Mouse (Mus musculus) embryonic facial prominence, embryonic 15.5 days (tissue): ENCODE results near the gene Rab5b. TPM values are rescaled to one million over a fixed set of nuclear protein-coding genes. Genes with fewer than 3 reads are reported as not detected.

Source experiments
- ATAC-seq: fragments of 200-750 bp; cut with Nextera tagmentation; 2 replicates; pipeline ENCODE4 v1.8.0; 2017; ENCODE audit warnings: low read depth, moderate TSS enrichment; ENCODE audit not compliant: insufficient number of reproducible peaks, low FRiP score, low TSS enrichment
- H3K27ac ChIP-seq: fragments of 300-500 bp; sonication (generic); replicated peaks from 2 replicates; pipeline ENCODE4 v1.5.1; 2015; ENCODE audit warnings: mild to moderate bottlenecking, inconsistent platforms
- H3K27me3 ChIP-seq: fragments of 300-500 bp; sonication (generic); 2 replicates; pipeline ENCODE4 v1.6.1; 2015; ENCODE audit warnings: inconsistent platforms
- H3K36me3 ChIP-seq: fragments of 300-500 bp; sonication (generic); 2 replicates; pipeline ENCODE4 v1.6.1; 2015; ENCODE audit warnings: mild to moderate bottlenecking, inconsistent platforms
- H3K4me1 ChIP-seq: fragments of 300-500 bp; sonication (generic); 2 replicates; pipeline ENCODE4 v1.6.1; 2015; ENCODE audit warnings: inconsistent platforms
- H3K4me2 ChIP-seq: fragments of 300-500 bp; sonication (generic); replicated peaks from 2 replicates; pipeline ENCODE4 v1.6.1; 2015; ENCODE audit warnings: mild to moderate bottlenecking, inconsistent platforms
- H3K4me3 ChIP-seq: fragments of 300-500 bp; sonication (generic); replicated peaks from 2 replicates; pipeline ENCODE4 v1.5.1; 2015; ENCODE audit warnings: mild to moderate bottlenecking, inconsistent platforms
- H3K9ac ChIP-seq: fragments of 300-500 bp; sonication (generic); 2 replicates; pipeline ENCODE4 v1.6.1; 2015; ENCODE audit warnings: inconsistent platforms
- H3K9me3 ChIP-seq: fragments of 300-500 bp; sonication (generic); replicated peaks from 2 replicates; pipeline ENCODE4 v1.6.1; 2016; ENCODE audit warnings: inconsistent platforms
- WGBS: fragments of 180-500 bp; shearing (Covaris S2); methylation state at CpG from one replicate; pipeline ENCODE4 v1.1.7; 2015; 5-methylcytosine and 5-hydroxymethylcytosine counted together
- polyA plus RNA-seq: library from polyadenylated mRNA; unstranded; fragments of >200 nt; fragmentation: Nextera tagmentation; extraction: Ambion mirVana; gene quantifications from 2 replicates; pipeline ENCODE4 v1.2.1, GENCODE M21; 2015

Gene Rab5b
- polyA plus RNA-seq, 1 experiment from 2014 or later, result 97.4 TPM

GRCm38 (mm10) chr10:128699006-128699405, 2.9 kb upstream of the Rab5b start:
- Histone ChIP-seq H3K9ac (no peak overlapping the region), H3K27ac (no peak overlapping the region), H3K4me3 (no peak overlapping the region), H3K4me1 (peaks cover 31% of the 10 kb centered on the region), H3K9me3 (no peaks in the 10 kb centered on the region), H3K27me3 (no peaks in the 10 kb centered on the region), H3K4me2 (no peak overlapping the region), H3K36me3 (peaks cover 50% of the 10 kb centered on the region)
- ATAC-seq, result no peak
- WGBS, result 81% methylated on average over 5 of the region's 5 CpGs

GRCm38 (mm10) chr10:128697072-128697725, 1.1 kb upstream of the Rab5b start:
- peaks cover 13% of the 10 kb centered on the region; the same call in 1 of the 2 replicates for H3K4me1 ChIP-seq
- peak overlapping the region; percentile 82 for H3K27ac ChIP-seq
- H3K4me3 ChIP-seq, result peak overlapping the region; percentile 95
- peak overlapping the region; percentile 69 for H3K4me2 ChIP-seq
- 79% methylated on average over 6 of the region's 6 CpGs for WGBS
- H3K36me3 ChIP-seq, result peaks cover 41% of the 10 kb centered on the region
- no peaks in the 10 kb centered on the region for H3K9me3 ChIP-seq
- no peaks in the 10 kb centered on the region for H3K27me3 ChIP-seq
- no peak overlapping the region for H3K9ac ChIP-seq
- ATAC-seq, result no peak

DNA sequence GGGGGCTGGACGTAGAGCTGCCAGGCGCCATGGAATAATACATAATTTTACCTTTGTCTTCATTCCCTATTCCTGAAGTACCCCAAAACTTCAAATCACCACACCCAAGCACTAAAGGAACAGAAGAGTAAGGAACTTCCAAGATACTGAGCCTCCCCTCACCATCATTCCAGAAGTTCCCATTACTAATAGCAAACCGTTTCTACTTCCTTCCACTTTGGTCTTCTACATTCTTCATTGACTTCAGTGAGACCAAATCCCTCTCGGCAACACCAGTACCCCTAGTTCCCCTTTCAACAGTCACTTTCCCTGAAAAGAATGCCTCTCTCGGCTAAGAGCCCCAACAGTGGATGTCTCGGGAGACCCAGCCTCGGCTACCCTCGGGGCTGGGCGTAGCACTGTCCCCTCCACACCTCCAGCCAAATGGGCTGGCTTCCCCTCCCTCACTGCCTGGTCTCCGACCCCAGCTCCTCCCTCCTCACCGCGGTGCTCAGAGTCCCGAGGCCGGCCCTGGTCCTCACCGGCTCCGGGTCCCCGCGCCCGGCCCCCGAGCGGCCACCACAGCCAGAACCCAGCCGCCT, 563 bp downstream of the Rab5b start:
- Histone ChIP-seq H3K9ac (peak overlapping the region; percentile 86), H3K4me1 (peaks cover 12% of the 10 kb centered on the region; the same call in 1 of the 2 replicates), H3K4me2 (peak overlapping the region; percentile 57), H3K36me3 (peaks cover 27% of the 10 kb centered on the region), H3K9me3 (no peaks in the 10 kb centered on the region), H3K4me3 (peak overlapping the region; percentile 95), H3K27me3 (no peaks in the 10 kb centered on the region), H3K27ac (peak overlapping the region; percentile 98)
- WGBS, result under 1% methylated on average over 22 of the region's 22 CpGs
- ATAC-seq, result no peak

GRCm38 (mm10) chr10:128674469-128675008, 21.5 kb downstream of the Rab5b start:
- H3K4me3 ChIP-seq, result peak overlapping the region; percentile 64
- no peaks in the 10 kb centered on the region for H3K9me3 ChIP-seq
- peak overlapping the region; percentile 37; the same call in 1 of the 2 replicates for H3K9ac ChIP-seq
- no peak for ATAC-seq
- peaks cover 11% of the 10 kb centered on the region for H3K4me1 ChIP-seq
- H3K27me3 ChIP-seq, result no peaks in the 10 kb centered on the region
- H3K4me2 ChIP-seq, result peak overlapping the region; percentile 81
- H3K36me3 ChIP-seq, result peaks cover 19% of the 10 kb centered on the region
- WGBS, result under 1% methylated on average over 9 of the region's 9 CpGs
- H3K27ac ChIP-seq, result peak overlapping the region; percentile 58

- peaks cover 11% of the 10 kb centered on the region for H3K4me1 ChIP-seq
- H3K27me3 ChIP-seq, result no peaks in the 10 kb centered on the region
- 1% methylated on average over 60 of the region's 60 CpGs for WGBS
- H3K4me2 ChIP-seq, result peak within 1 kb of the TSS; percentile 81
- peak within 1 kb of the TSS; percentile 58 for H3K27ac ChIP-seq
- peak; percentile 93 for ATAC-seq
- peaks cover 14% of the 10 kb centered on the region; the same call in 1 of the 2 replicates for H3K36me3 ChIP-seq
- peak within 1 kb of the TSS; percentile 37 for H3K9ac ChIP-seq
- H3K4me3 ChIP-seq, result peak within 1 kb of the TSS; percentile 64
- H3K9me3 ChIP-seq, result no peaks in the 10 kb centered on the region
Observed at GRCm38 (mm10) chr10:128673763-128674468, 22.1 kb downstream of the Rab5b start, which contains the start of gene Suox. Gene Suox, minus strand, starts transcription at chr10:128674073.

DNA sequence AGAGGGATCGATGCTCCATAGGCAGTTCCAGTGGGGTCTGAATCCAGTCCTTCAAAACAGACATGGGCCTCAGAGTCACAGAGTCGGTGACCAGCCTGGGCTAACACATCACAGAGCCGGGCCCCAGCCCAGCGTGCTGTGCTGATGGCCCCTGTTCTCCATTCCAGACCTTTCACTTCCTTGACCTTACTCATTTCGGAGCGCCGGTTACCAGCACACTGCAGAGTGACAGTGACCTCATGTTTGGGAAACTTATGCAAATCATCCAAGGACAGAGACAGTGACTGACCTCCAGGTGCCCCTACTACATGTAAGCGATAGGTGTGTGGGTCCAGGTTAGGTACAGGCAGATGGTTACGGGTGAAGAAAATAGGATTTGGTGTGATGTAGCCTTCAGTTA, 24.9 kb downstream of the Rab5b start:
- WGBS, result 91% methylated on average over 9 of the region's 9 CpGs
- Histone ChIP-seq H3K27ac (no peak overlapping the region), H3K4me3 (no peak overlapping the region), H3K9me3 (no peaks in the 10 kb centered on the region), H3K9ac (no peak overlapping the region), H3K4me2 (no peak overlapping the region), H3K4me1 (peaks cover 16% of the 10 kb centered on the region), H3K27me3 (no peaks in the 10 kb centered on the region), H3K36me3 (peaks cover 14% of the 10 kb centered on the region; the same call in 1 of the 2 replicates)
- no peak for ATAC-seq

DNA sequence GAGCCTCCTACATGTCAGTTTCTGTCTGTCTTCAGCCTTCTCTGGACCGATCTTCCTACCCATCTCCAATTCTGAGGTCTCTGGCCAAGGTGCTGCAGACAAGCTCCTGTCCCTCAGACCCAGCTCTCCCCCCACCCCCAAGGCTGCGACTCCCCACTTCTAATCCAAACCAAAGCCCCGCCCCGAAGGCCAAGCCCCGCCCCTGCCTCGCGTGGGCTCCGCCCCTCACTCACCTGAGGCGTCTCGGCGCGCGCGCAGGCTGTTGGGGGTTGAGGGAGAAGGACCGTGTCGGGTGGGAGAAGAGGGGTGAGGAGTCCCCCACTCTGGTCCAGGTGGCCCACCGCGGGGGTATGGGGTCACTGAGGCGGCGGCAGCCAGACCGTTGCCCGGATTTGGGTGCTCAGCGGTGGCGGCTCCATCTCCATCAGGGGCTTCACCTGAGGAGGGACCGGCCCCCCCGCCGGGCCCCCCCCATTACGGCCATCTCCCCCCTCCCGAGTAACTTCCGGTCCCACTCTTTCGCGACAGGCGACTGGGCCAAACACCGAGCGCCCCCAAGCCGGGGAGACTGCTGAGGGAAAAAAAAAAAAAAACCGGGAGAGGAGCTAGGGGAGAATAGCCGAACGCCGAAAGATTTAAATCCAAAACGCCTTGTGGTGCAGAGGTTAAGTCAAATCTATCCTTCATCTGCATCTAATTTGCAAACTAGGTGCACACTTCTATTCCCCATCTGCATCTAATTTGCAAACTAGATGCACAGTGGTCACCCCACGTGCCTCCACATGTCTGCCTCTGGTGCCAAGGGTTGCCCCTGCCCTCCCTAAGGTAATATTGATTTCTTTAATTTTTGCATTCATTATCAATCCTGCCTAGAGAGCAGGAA, 27.0 kb downstream of the Rab5b start:
- peak overlapping the region; percentile 61 for H3K9ac ChIP-seq
- peak overlapping the region; percentile 72 for H3K4me2 ChIP-seq
- under 1% methylated on average over 40 of the region's 42 CpGs for WGBS
- peaks cover 13% of the 10 kb centered on the region for H3K4me1 ChIP-seq
- ATAC-seq, result peak; percentile 59; the same call in 1 of the 2 replicates
- H3K9me3 ChIP-seq, result no peaks in the 10 kb centered on the region
- no peaks in the 10 kb centered on the region for H3K27me3 ChIP-seq
- peak overlapping the region; percentile 68 for H3K4me3 ChIP-seq
- peak overlapping the region; percentile 86 for H3K27ac ChIP-seq
- H3K36me3 ChIP-seq, result peaks cover 14% of the 10 kb centered on the region; the same call in 1 of the 2 replicates

- 0 out of 2 replicates have a peak, but pooled peaks cover 6% of the 10 kb centered on the region for H3K4me1 ChIP-seq
- H3K27ac ChIP-seq, result no peak overlapping the region
- no peak overlapping the region for H3K4me2 ChIP-seq
- 91% methylated on average over 2 of the region's 2 CpGs for WGBS
- H3K9ac ChIP-seq, result no peak overlapping the region
- H3K36me3 ChIP-seq, result peaks cover 7% of the 10 kb centered on the region; the same call in 1 of the 2 replicates
- no peaks in the 10 kb centered on the region for H3K9me3 ChIP-seq
- H3K27me3 ChIP-seq, result no peaks in the 10 kb centered on the region
- no peak overlapping the region for H3K4me3 ChIP-seq
- ATAC-seq, result no peak
Observed at GRCm38 (mm10) chr10:128665806-128666205, 30.3 kb downstream of the Rab5b start.

GRCm38 (mm10) chr10:128665307-128665706, 30.8 kb downstream of the Rab5b start:
- 80% methylated on average over 3 of the region's 3 CpGs for WGBS
- Histone ChIP-seq H3K4me2 (no peak overlapping the region), H3K9ac (no peak overlapping the region), H3K4me1 (0 out of 2 replicates have a peak, but pooled peaks cover 6% of the 10 kb centered on the region), H3K4me3 (no peak overlapping the region), H3K36me3 (0 out of 2 replicates have a peak, but pooled peaks cover 3% of the 10 kb centered on the region), H3K27ac (no peak overlapping the region), H3K27me3 (no peaks in the 10 kb centered on the region), H3K9me3 (no peaks in the 10 kb centered on the region)
- ATAC-seq, result no peak

DNA sequence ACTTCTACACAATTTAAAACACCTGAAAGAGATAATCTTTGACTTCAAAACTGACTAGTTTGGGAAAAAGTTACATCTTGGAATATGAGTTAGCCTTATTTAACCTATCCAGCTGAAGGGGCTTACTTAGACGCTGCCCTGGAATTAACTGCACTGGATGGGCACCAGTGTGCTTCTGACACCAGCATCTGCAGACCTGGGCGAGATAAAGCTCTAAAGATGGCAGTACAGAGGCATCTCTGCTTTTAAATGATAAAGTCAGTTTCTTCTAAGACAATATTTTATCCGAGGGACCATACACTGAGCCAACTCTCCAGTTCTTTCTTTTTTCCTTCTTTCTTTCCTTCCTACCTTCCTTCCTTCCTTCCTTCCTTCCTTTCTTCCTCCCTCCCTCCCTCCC, 31.3 kb downstream of the Rab5b start:
- Histone ChIP-seq H3K27ac (no peak overlapping the region), H3K4me2 (no peak overlapping the region), H3K27me3 (no peaks in the 10 kb centered on the region), H3K9me3 (no peaks in the 10 kb centered on the region), H3K4me1 (0 out of 2 replicates have a peak, but pooled peaks cover 6% of the 10 kb centered on the region), H3K36me3 (no peaks in the 10 kb centered on the region), H3K9ac (no peak overlapping the region), H3K4me3 (no peak overlapping the region)
- ATAC-seq, result no peak
- WGBS, result 71% methylated on average over 3 of the region's 3 CpGs
